Mouse (Mus musculus): ENCODE data around the gene Olfr884. TPM values are rescaled to one million over a fixed set of nuclear protein-coding genes. Genes with fewer than 3 reads are reported as not detected.

The Olfr884 gene
- not detected in 2 replicates for polyA plus RNA-seq (2012; rRNA removed)

DNA sequence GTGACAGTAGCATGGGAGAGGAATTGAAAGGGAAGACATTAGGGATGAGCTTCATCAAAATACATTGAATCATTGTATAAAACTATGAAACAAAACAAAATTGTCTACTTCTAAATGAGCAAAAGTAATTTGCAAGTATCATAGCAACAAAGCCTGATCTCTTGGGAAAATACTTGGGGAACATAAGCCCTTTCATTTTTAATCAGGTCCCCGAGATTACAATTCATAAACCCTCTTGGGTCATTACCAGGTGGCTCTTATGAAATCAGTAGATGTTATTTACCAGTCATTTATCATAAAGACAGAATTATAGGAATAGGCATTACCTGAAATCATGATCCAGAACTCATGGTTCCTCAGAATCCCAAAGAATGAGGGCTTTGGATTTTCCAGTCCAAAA is at the start of gene Olfr884:
Gene Olfr884 (plus strand): TSS at position 301 of the 400 bp plus-strand sequence.

DNA sequence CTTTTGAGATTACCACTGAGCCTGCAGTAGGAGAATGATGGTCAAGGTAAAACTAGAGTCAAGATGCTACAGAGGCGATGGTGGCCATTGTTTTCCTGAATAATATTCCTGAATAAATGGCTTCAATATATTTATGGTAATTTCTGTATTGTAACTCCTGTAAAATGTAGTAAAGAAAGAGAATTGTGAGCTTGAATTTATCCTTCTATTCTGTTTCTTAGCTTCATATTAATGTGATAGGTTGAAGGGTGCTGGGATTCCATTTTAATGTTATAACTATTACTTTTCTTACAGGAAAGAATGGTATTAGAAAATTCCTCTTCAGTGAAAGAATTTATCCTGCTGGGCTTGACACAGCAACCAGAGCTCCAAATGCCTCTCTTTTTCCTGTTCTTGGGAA is 20.8 kb upstream of the Olfr884 start, which contains the start of gene Olfr883:
Gene Olfr883 (plus strand): TSS at position 301 of the 400 bp plus-strand sequence.

DNA sequence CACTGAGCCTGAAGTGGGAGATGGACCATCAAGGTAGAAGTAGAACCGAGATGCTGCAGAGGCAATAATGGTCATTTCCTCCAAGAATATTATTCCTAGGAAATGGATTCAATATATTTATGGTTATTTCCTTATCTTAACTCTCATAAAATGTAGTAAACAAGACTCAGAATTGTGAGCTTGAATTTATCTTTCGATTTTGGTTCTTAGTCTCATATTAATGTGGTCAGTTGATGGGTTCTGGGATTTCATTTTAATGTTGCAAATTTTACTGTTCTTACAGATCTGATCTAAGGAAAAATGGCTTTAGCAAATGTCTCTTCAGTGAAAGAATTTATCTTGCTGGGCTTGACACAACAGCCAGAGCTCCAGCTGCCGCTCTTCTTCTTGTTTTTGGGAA is 14.7 kb downstream of the Olfr884 start, which contains the start of gene Olfr885:
Gene Olfr885 (plus strand): TSS at position 301 of the 400 bp plus-strand sequence.

DNA sequence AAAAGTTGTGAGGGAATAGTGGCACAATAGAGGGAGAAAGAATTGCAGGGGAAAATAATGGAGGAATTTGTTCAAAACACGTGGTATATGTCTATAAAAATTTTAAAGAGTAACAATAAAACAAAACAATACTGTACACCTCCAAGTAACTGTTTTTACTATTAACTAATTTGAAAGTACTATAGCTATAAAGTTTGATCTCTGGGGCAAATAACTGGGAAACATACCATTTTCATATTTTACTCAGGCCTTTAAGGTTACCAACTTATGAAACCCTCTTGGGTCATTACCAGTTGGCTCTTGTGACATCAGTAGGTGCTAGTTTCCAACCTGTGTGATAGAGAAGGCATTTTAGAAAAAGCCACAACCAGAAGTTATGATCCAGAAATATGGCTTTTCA is 37.4 kb downstream of the Olfr884 start, which contains the start of gene Olfr887:
Gene Olfr887 (plus strand): TSS at position 301 of the 400 bp plus-strand sequence.

Other genes with a start within 250 kb of the Olfr884 start
- gene Olfr876, start 243.5 kb upstream of the Olfr884 start, polyA plus RNA-seq (2012; rRNA removed) = not detected in 2 replicates
- not detected in 2 replicates for gene Olfr877, start 192.3 kb upstream of the Olfr884 start, polyA plus RNA-seq (2012; rRNA removed)
- not detected in 2 replicates for gene Olfr145, start 149.8 kb upstream of the Olfr884 start, polyA plus RNA-seq (2012; rRNA removed)
- gene Olfr878, start 128.7 kb upstream of the Olfr884 start, polyA plus RNA-seq (2012; rRNA removed) = not detected in 2 replicates
- gene Olfr881, start 54.7 kb upstream of the Olfr884 start, polyA plus RNA-seq (2012; rRNA removed) = not detected in 2 replicates
- not detected in 2 replicates for gene Olfr883, start 20.7 kb upstream of the Olfr884 start, polyA plus RNA-seq (2012; rRNA removed)
- gene Olfr885, start 14.8 kb downstream of the Olfr884 start, polyA plus RNA-seq (2012; rRNA removed) = not detected in 2 replicates
- gene Olfr887, start 37.5 kb downstream of the Olfr884 start, polyA plus RNA-seq (2012; rRNA removed) = not detected in 2 replicates
- not detected in 2 replicates for gene Olfr888, start 61.6 kb downstream of the Olfr884 start, polyA plus RNA-seq (2012; rRNA removed)
- 0.01 TPM in 1 of 2 replicates, not detected in the other for gene Olfr889, start 68.6 kb downstream of the Olfr884 start, polyA plus RNA-seq (2012; rRNA removed)
- not detected in 2 replicates for gene Olfr890, start 96.0 kb downstream of the Olfr884 start, polyA plus RNA-seq (2012; rRNA removed)
- gene Olfr891, start 134.3 kb downstream of the Olfr884 start, polyA plus RNA-seq (2012; rRNA removed) = not detected in 2 replicates
- not detected in 2 replicates for gene Olfr893, start 161.8 kb downstream of the Olfr884 start, polyA plus RNA-seq (2012; rRNA removed)
- not detected in 2 replicates for gene Olfr894, start 171.5 kb downstream of the Olfr884 start, polyA plus RNA-seq (2012; rRNA removed)
- gene Olfr143, start 206.2 kb downstream of the Olfr884 start, polyA plus RNA-seq (2012; rRNA removed) = not detected in 2 replicates
- gene Olfr895, start 221.3 kb downstream of the Olfr884 start, polyA plus RNA-seq (2012; rRNA removed) = not detected in 2 replicates
- gene Olfr896-ps1, start 244.6 kb downstream of the Olfr884 start, polyA plus RNA-seq (2012; rRNA removed) = not detected in 2 replicates